Mouse (Mus musculus): Measurements from ENCODE around the gene Bst2. TPM values are rescaled to one million over a fixed set of nuclear protein-coding genes. Genes with fewer than 3 reads are reported as not detected.
"Not testable (repeated sequence)": the region's sequence is repeated elsewhere in the genome, so short reads cannot be mapped to it uniquely, and the experiment has no call there.

Gene Bst2
- total RNA-seq, 2 experiments from 2014 or later = 47.0 to 49.1 TPM

DNA sequence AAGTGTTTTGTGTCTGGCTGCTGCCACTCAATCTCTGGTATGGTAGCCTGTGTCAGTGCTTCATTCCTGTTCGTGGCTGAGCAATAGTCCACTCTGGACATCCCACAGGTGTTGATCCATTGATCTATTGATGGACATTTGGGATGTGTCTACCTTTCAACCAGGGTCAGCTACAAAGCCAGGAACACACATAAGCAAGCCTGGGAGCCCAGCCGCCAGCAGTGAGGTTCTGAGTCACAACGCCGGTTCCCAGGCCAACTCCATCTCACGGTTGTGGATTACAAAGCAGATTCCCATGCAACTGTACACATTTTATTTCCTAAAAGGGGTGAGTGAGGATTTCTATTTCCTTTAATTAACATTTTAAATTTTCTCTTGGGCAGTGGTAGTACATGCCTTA, 23.5 kb upstream of the Bst2 start:
- no peak for ATAC-seq (replicated peaks; ENCODE audit: poor library complexity, severe bottlenecking)

DNA sequence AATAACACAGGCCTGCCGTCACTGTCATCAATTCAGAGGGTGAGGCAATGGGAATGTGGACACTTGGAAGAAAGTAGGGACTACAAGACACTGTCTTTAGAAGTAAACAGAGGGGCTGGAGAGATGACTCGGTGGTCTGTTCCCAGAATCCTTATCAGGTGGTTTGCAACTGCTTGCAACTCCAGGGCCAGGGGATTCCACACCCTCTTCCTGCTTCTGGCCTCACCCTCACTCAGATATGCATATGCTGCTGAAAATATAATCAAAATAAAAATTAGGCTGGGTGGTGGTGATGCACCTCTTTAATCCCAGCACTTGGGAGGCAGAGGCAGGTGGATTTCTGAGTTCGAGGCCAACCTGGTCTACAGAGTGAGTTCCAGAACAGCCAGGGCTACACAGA, 22.8 kb upstream of the Bst2 start:
- no peak for ATAC-seq (replicated peaks; ENCODE audit: poor library complexity, severe bottlenecking)

DNA sequence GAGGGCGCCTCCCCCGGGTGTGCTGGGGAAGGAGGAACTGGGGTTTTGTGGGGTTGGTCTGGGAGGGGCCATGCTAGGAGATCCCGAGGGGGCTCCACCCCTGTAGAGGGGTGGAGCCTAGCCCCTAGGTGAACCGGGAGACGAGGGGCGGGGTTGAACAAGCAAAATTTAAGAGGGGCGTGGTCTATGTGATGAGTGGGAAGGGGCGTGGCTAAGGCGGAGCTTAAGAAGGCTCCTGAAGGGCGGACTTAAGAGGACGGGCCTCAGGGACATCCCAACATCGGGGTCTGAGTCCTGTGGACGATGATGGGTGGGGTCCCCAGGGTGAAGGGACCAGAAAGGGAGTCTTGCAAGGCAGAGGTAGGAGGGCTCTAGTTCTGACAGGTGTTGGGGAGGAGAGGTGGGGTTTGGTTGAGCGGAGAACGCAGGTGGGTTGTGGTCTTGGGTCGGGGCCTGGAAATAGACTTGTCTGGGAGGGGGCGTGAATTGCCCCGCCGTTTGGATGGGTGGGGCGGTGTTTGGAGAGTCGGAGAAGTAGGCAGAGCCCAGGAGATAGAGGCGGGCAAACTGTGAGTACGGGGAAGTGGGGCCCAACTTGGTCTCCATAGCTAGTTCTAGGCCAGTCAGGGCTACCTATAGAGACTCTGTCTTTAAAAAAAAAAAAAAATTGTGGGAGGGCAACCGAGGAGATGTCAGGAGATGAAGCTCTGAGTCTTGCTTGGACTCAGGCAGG, 21.9 kb upstream of the Bst2 start:
- peak; percentile 78 for ATAC-seq (replicated peaks; ENCODE audit: poor library complexity, severe bottlenecking)

DNA sequence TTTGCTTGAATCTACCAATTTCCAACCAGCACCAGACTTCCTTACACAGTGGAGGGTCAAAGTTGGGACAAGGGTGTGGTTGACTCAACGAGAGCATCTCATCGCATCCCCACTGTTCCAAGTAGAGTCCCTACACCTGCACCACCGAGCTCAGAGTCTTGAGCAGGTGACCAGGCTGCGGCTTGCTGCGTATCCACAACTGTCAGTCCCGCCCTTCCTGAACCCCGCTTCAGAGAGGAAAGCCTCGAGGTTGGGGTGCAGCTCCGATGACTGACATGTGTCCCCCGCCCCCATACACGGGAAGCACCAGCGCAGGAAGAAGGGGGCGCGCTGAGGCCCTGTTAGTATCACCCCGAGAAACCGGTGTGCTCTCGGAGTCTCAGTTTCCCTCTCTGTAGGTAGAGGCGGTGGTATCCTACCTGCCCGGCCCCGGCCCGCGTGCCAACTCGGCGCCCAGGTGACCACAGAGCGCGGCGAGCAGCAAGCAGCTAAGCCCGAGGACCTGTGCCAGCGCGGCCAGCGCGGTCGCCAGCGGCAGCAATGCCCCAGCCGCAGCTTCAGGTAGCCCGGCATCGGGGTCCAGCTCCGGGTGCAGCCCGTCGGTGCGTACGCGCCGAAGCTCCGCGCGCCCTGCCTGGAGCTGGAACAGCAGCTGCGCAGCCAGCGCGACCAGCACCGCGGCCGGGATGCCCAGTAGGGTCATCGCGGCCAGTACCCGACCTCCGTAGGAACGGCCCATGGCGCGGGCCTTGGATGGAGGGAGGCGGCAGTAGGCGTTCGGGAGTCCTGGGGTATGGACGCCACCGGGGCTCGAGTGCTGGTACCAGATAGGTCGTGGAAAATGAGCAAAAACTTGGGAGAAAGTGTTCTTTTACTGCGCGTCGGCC, 21.1 kb upstream of the Bst2 start, which contains the start of gene Tmem221:
Gene Tmem221, minus strand, starts transcription at position 801 of the 887 bp plus-strand sequence.
- ATAC-seq (replicated peaks; ENCODE audit: poor library complexity, severe bottlenecking) = peak; percentile 22

DNA sequence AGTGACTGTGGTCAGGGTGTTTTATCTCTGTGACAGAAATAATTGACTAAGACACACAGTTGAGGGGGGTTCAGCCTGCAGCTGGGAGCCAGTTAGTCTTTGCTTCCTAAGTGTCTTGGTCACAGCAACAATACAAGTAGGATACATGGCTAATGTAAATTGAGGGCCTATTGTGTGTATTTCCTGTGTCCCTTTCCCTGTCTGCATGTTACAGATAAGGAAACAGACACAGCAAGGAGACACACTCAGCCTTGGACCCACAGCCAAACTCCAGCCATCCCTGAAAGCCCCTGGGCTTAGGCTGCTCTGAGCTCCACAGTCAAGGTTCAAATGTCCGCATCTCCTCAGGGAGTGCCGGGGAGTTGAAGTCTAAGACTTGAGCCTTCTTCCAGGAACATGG, 17.4 kb upstream of the Bst2 start:
- ATAC-seq (replicated peaks; ENCODE audit: poor library complexity, severe bottlenecking) = no peak

DNA sequence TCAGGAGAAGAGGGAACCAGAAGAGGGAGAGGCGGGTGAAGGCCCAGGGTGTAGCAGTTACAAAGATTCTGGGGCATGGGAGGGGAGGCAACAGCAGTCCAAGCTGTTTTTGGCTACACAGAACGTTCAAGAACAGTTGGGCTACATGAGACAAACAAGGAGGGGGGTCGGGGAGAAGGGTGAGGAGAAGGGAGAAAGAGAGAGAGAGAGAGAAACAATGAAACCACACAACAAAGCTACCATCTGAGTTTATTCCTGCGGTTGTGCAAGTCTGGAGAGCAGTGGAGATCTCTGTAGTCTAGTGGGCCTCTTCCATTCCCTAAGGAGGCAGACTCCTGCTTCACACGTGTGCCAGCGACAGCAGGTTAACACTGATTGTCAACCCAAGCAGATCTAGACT, 16.7 kb upstream of the Bst2 start:
- no peak for ATAC-seq (replicated peaks; ENCODE audit: poor library complexity, severe bottlenecking)

DNA sequence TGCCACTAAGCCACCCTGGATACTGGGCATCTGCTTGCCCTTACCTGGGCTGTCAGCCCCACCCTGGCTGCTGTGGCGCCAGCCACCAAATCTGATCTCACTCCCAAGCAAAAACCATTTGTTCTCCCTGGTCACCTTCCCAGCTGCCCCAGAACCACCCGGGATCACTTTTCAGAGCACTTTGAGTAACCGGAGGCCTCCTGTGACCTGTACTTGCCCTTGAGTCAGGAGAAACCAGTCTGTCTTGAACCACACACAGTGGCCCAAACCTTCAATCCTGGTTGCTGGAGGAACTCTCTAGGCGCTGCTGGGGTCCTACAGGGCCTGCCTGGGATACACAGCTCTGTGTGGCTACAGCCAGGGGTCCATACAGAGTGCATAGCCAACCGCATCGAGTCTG, 15.5 kb upstream of the Bst2 start:
- ATAC-seq (replicated peaks; ENCODE audit: poor library complexity, severe bottlenecking) = no peak

DNA sequence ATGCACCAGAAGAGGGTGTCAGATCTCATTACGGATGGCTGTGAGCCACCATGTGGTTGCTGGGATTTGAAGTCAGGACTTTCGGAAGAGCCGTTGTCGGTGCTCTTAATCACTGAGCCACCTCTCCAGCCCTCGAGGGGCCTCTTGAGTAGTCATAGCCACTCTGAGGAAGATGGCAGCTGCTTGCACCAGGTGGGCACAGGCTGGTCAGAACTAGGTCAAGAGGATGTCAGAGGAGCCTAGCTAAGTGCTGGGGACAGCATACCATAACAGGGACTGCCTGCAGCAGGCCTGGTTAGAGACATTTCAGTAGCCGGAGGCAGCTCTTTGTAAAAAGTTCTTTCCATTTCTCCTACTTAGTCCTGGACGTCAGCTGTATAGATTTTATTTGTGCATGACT, 13.5 kb upstream of the Bst2 start:
- ATAC-seq (replicated peaks; ENCODE audit: poor library complexity, severe bottlenecking) = no peak

DNA sequence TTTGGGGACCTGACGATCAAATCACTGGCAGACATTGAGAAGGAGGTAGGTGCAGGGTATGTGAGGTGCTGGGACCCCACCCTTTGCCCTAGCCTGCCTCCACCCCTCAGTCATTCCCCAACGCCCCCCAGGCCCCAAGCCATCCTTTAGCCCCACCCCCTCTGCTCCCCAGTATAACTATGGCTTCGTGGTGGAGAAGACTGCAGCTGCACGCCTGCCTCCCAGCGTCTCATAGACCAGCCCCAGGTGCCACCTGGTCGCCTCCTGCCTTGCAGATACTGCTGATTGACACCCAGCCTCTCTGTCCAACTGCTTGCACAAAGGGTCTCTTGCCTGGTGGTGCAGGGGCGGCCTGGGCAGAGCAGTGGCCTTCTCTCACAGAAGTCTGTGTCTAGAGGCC, 10.3 kb upstream of the Bst2 start:
- no peak for ATAC-seq (replicated peaks; ENCODE audit: poor library complexity, severe bottlenecking)

DNA sequence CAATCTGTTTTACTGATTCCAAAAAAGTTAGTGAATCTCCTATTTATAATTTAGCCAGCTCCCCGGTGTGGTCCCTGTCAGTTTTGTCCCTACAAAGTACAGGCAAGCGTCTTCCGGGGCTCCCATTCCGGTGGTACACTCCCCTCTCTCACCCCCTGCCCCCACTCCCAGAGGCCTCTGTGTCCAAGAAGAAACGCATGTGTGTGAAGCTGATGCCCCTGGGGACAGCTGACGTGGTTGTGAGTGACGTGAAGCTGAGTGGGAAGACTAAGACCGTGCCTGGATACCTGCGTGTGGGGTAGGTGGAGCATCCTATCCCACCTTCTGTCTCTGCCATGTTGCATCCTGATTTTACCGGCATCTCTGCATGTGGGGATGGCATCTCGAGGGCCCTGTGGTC, 7.8 kb upstream of the Bst2 start:
- no peak for ATAC-seq (replicated peaks; ENCODE audit: poor library complexity, severe bottlenecking)

DNA sequence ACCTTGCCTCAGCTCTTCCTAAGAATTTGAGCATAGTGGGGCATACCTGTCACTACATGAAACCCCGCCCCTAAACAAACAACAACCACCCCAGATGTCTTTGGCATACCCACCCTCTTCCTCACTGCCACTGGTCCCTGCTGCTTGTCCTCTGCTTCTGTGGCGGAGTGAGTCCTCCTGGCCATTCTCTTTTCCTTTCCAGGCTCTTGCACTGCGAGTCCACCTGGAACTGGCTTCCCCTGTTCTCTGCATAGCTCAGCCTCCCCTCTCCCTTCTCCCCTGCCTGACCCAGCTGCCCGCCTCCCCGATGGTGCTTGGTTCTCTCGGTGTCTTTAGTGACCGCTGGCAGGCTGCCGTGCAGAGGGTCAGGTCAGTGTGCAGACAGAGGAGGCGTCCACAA, 6.5 kb upstream of the Bst2 start:
- ATAC-seq (replicated peaks; ENCODE audit: poor library complexity, severe bottlenecking) = no peak

DNA sequence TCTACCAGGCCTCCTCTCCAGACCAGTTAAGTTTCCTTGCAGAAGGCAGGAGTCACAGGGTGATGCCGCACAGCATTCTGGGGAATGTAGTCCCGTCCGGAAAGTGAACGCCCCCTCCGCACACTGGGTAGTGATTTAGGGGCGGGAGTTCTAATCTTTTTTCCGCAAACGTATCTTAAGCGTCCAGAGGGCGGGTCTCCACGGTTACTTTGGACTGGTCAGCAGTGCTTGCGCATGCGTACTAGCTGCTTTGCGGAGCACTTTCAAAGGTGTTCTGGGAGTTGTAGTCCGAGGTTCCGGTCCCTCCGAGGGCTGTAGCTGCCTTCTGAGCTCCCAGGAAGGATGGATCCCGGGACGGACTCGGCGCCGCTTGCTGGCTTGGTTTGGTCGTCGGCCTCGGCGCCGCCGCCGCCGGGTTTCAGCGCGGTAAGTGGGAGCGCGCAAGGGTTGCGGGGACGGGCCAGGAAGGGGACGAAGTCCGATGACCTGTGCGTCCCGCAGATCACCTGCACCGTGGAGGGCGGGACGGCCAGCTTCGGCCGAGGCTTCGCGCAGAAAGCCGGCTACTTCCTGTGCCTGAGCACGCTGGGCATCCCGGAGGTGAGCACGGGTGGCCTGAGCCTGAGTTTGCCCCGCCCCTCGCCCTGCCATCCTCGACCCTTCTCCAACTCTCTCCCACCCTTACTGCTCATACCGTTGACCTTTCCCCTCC, 5.5 kb upstream of the Bst2 start, which contains the start of gene Mvb12a:
Gene Mvb12a, plus strand, starts transcription at position 291 of the 712 bp plus-strand sequence.
- peak; percentile 96 for ATAC-seq (replicated peaks; ENCODE audit: poor library complexity, severe bottlenecking)

DNA sequence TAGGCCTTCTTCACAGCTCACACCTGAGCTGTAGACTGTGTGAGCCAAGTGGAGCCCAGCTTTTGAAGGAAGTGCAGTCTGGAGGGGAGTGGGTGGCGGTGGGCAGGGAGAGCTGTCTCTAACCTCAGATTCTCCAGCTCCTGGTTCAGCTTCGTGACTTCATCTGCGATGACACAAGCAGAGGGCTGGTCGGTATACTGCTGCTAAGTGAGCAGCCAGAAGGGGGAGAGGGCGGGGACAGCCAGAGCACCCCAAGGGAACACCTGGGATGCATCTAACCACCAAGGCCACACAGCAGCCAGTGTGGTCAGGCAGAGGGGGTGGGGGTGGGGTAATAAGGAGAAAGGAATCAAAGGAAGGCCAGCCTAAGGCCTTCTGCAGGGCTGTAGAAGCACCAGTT, 1.6 kb downstream of the Bst2 start:
- ATAC-seq (replicated peaks; ENCODE audit: poor library complexity, severe bottlenecking) = peak; percentile 46

DNA sequence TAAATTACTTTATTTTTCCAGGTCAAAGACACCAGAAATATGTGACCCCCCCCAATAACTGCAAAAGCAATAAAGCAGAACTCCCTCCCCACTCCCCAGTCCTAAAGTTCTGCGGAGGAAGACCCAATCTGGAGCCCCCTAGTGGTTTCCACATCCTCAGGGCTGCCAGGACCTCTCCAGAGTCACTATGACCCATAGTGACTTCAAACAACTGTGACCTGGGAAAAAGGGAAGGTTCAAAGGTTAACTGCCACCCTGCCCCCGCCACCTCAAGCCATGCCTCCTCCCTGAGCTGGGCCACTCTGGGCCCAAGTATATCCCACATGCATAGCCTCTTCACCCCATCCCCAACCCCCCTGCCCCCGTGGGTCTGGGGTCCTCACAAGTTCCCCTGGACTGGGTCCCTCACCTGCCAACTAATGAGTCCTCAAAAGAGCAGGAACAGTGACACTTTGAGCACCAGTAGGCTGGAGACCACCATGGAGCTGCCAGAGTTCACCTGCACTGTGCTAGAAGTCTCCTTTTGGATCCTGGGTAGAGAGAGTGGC, 2.9 kb downstream of the Bst2 start:
- no peak for ATAC-seq (replicated peaks; ENCODE audit: poor library complexity, severe bottlenecking)

DNA sequence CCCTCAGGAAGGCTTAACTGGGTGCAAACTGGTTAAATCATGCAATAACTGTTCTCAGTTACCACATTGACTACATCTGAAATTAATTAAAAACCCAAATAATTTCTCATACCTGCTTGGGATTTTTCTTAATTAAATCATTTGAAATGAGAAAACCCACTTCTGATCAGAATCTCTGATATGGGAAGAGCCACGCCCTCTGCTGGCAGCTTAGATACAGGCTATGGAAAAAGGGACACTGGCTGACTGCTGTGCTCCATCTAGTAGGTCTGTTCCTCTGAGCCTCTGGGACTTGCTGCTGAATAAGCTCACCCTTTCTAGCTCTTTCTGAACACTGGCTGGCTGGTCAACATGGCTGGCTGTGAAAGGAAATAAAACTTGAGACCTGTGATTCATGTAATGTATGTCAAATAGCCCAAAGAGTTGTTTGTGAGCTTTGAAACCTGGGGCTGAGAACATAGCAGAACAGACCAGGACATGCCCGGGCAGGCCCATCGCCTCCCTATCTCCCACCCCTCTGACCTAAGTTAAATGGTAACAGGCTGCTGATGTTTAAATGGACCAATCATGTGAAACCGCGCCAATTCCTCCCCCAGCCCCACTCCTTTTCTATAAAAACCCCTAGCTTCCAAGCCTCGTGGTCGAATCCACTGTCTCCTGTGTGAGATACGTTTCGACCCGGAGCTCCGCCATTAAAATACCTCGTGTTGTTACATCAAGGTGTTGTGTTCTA, 6.4 kb downstream of the Bst2 start:
- not testable (repeated sequence) for ATAC-seq (replicated peaks; ENCODE audit: poor library complexity, severe bottlenecking)

DNA sequence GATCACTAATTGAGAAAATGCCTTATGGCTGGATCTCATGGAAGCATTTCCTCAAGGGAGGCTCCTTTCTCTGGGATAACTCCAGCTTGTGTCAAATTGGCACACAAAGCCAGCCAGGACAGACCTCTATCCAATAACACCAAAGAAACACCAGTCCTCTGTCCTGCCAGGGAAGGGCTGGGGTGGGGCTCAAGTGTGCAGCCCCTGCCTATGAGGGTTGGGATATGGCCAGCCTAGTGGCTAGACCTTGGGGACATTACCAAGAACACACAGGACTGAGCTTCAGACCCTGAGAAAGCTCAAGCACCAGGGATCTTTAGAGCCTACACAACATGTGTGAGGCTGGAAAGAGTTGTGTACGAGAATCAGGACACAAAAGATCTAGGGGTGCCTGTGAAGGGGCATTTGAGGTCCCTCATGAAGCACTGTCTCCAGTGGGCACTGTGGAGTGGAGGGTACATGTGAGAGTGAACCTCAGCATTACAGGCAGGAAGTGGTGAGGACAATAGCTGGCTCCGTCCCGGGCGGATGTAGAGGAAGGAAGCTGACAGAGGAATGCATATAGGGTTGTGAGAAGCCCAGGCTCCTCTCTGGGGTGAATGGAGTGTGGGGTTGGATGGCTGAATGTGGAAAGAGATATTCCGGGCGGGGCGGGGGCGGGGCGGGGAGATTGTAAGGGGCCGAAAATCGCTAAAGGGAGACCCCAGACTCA, 8.7 kb downstream of the Bst2 start:
- peak; percentile 93 for ATAC-seq (replicated peaks; ENCODE audit: poor library complexity, severe bottlenecking)

DNA sequence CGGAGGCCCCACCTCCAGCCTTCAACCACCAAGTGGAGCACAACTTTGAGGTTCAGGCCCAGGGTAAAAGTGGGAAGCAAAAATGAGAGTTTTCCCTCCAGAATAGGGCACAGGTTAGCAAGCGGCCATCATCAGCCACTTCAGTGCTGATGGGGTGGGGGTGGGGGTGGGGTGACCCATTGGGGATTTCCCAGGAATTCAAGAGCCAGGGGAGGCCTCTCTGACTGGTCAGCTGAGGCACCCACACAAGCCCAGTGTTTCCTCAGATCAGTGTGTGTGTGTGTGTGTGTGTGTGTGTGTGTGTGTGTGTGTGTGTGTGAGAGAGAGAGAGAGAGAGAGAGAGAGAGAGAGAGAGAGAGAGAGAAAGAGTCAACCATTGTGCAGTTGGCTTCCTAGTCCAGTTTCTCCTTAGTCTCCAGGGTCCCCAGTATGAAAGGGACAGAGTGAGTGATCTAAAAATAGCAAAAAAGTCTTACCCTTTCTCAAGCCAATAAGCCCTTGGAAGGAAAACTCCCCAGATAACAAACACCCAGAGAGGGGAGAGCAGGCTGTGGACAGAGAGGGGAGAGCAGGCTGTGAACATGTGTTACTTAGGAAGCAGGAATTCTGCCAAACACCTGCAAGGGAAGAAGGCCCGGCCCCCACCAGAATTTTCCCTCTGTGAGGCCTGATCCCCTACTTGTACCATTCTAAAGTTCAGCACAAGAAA, 9.9 kb downstream of the Bst2 start:
- ATAC-seq (replicated peaks; ENCODE audit: poor library complexity, severe bottlenecking) = no peak

DNA sequence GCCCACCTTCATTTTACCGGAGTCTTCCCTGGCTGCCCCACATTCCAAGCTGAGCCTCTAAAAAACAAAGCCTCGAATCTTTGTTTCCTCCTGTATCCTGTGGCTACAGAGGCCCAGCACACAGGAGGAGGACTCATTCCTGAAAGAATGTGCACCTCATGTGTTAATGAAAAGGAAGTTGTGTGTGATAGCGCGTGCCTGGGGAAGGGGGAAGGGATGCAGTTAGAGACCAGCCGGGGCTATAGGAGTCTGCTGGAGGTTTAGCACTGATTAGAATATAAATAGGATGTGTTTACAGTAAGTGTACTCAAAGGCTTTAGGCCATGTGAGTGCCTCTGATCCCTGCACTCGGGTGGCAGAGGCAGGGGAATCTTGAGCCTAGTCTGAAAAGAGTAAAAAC, 11.0 kb downstream of the Bst2 start:
- ATAC-seq (replicated peaks; ENCODE audit: poor library complexity, severe bottlenecking) = no peak
